8 mouse cellular contexts compared by ENCODE assay signal in the genomic region with DNA sequence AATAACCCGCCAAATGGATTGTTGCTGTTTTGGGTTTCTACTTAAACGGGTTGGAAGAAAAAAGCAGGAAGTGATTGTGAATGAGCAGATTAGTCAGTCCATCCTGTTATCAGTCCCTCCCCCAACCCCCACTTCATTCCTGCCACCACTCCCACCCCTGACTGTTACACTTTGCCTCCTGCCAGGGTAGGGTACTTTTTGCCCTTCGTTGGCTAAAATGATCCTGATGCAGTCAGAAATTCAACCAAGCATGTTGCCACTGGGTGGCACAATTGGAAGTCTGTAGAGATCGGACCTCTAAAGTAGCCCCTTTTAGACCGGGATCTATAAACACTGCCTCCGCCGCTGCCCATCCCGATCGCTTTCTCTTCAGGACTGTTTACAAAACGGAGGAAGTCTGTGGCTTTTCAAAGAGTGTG.
DNase-seq lines count a peak whose midpoint lies in the region; ATAC-seq and TF ChIP-seq lines count a peak whose summit lies in the region.

No protein-coding gene starts in this region.

- H3K4me3 ChIP-seq in heart, embryonic 10.5 days = peak overlapping the region; percentile 43
- H3K4me3 ChIP-seq in heart, postnatal 0 days (ENCODE audit: low read depth, low read length) = peak overlapping the region; percentile 36
- peak overlapping the region; percentile 19 for H3K4me3 ChIP-seq in stomach, embryonic 15.5 days (replicated peaks)
- H3K4me3 ChIP-seq in thymus, adult 2 months (ENCODE audit: control insufficient read depth, insufficient read depth, low read length) = no peak overlapping the region

- no peak for TF ChIP-seq EP300 in heart, postnatal 0 days (IDR thresholded peaks at IDR 0.05; ENCODE audit: low read depth)

- H3K9me3 ChIP-seq in heart, embryonic 10.5 days = no peaks in the 10 kb centered on the region
- H3K9me3 ChIP-seq in heart, postnatal 0 days (replicated peaks; ENCODE audit: control insufficient read depth, low read length) = no peaks in the 10 kb centered on the region
- no peaks in the 10 kb centered on the region for H3K9me3 ChIP-seq in stomach, embryonic 15.5 days

- H3K4me2 ChIP-seq in heart, postnatal 0 days (ENCODE audit: low read depth, low read length) = peak overlapping the region; percentile 55
- peak overlapping the region; percentile 45 for H3K4me2 ChIP-seq in stomach, embryonic 15.5 days

- H3K9ac ChIP-seq in heart, postnatal 0 days (replicated peaks; ENCODE audit: low read depth, low read length) = no peak overlapping the region
- H3K9ac ChIP-seq in stomach, embryonic 15.5 days = no peak overlapping the region

- H3K27ac ChIP-seq in heart, embryonic 10.5 days = no peak overlapping the region
- no peak overlapping the region for H3K27ac ChIP-seq in heart, postnatal 0 days (ENCODE audit: low read depth)
- H3K27ac ChIP-seq in stomach, embryonic 15.5 days = no peak overlapping the region
- no peak overlapping the region for H3K27ac ChIP-seq in thymus, adult 2 months (ENCODE audit: control insufficient read depth, insufficient read depth, low read length)

- peaks cover 4% of the 10 kb centered on the region; the same call in 1 of the 2 replicates for H3K4me1 ChIP-seq in heart, embryonic 10.5 days
- no peaks in the 10 kb centered on the region for H3K4me1 ChIP-seq in heart, postnatal 0 days (ENCODE audit: control insufficient read depth, insufficient read depth)
- no peaks in the 10 kb centered on the region for H3K4me1 ChIP-seq in stomach, embryonic 15.5 days
- no peaks in the 10 kb centered on the region for H3K4me1 ChIP-seq in thymus, adult 2 months (replicated peaks; ENCODE audit: control insufficient read depth, insufficient read depth, low read length)

- ATAC-seq in common myeloid progenitor, adult 5-6 weeks (replicated peaks; ENCODE audit: low read depth, poor library complexity, severe bottlenecking) = 0 out of 2 replicates have a peak, but pooled peaks have one; percentile 15
- ATAC-seq in heart, postnatal 0 days (ENCODE audit: insufficient read depth, low read depth) = 0 out of 2 replicates have a peak, but pooled peaks have one; percentile 17
- ATAC-seq in stomach, embryonic 15.5 days (ENCODE audit: insufficient read depth, low FRiP score, low read depth) = no peak

- H3K36me3 ChIP-seq in heart, embryonic 10.5 days = no peaks in the 10 kb centered on the region
- H3K36me3 ChIP-seq in heart, postnatal 0 days (replicated peaks; ENCODE audit: control insufficient read depth, insufficient read depth, low read length) = no peaks in the 10 kb centered on the region
- no peaks in the 10 kb centered on the region for H3K36me3 ChIP-seq in stomach, embryonic 15.5 days
- no peaks in the 10 kb centered on the region for H3K36me3 ChIP-seq in thymus, adult 2 months (ENCODE audit: control insufficient read depth, insufficient read depth, low read length)

- TF ChIP-seq CTCF in heart, postnatal 0 days (IDR thresholded peaks at IDR 0.05; ENCODE audit: low read depth) = peak; percentile 51
- TF ChIP-seq CTCF in thymus, adult 2 months (IDR thresholded peaks at IDR 0.05; ENCODE audit: borderline replicate concordance, control insufficient read depth, extremely low read depth, insufficient read depth, low read length, poor library complexity) = no peak

- peak; percentile 74 for DNase-seq in heart, embryonic 10.5 days (ENCODE audit: low spot score)
- no peak for DNase-seq in heart, adult 11 months
- peak; percentile 23 for DNase-seq in heart, postnatal 0 days (ENCODE audit: low spot score)
- DNase-seq in kidney, postnatal 4 days = peak; percentile 67 to 71
- DNase-seq in lung, postnatal 14 days = peak; percentile 35
- no peak for DNase-seq in thymus, adult 2 months

- WGBS in heart, embryonic 10.5 days = 7% methylated on average over 10 of the region's 10 CpGs
- 8% methylated on average over 10 of the region's 10 CpGs for WGBS in heart, postnatal 0 days
- WGBS in stomach, embryonic 15.5 days = 7% methylated on average over 10 of the region's 10 CpGs
- WGBS in thymus, adult 2 months = 25% methylated on average over 10 of the region's 10 CpGs

- TF ChIP-seq POLR2A in thymus, adult 2 months (IDR thresholded peaks at IDR 0.05; ENCODE audit: control insufficient read depth, extremely low read depth, insufficient read depth, low read length, poor library complexity) = no peak

- H3K27me3 ChIP-seq in heart, embryonic 10.5 days (ENCODE audit: insufficient read depth, poor library complexity, severe bottlenecking) = no peaks in the 10 kb centered on the region
- H3K27me3 ChIP-seq in heart, postnatal 0 days (ENCODE audit: control insufficient read depth, insufficient read depth, low read length) = no peaks in the 10 kb centered on the region
- H3K27me3 ChIP-seq in stomach, embryonic 15.5 days (replicated peaks) = no peaks in the 10 kb centered on the region
- H3K27me3 ChIP-seq in thymus, adult 2 months (ENCODE audit: control insufficient read depth, insufficient read depth, low read length) = no peaks in the 10 kb centered on the region

Comparison
In these comparisons a context has a peak if more than half of its experiments do, and no peak if none do; other contexts are left out.
1. DNase-seq: peak in heart, embryonic 10.5 days (single experiment), heart, postnatal 0 days (single experiment), kidney, postnatal 4 days (2 of 2) and lung, postnatal 14 days (single experiment); none in heart, adult 11 months (single experiment) and thymus, adult 2 months (single experiment).